Mouse (Mus musculus): Measurements from ENCODE around the gene Glmp. TPM values are rescaled to one million over a fixed set of nuclear protein-coding genes. Genes with fewer than 3 reads are reported as not detected.
"Not testable (repeated sequence)": the region's sequence is repeated elsewhere in the genome, so short reads cannot be mapped to it uniquely, and the experiment has no call there.

Glmp gene
- polyA plus RNA-seq, 1 experiment from 2014 or later = 188 TPM

GRCm38 (mm10) chr3:88365705-88366361 is 41.0 kb downstream of the Glmp start:
- Histone ChIP-seq H3K9ac (no peak overlapping the region), H3K4me3 (no peak overlapping the region), H3K27ac (no peak overlapping the region), H3K9me3 (peaks cover 10% of the 10 kb centered on the region), H3K4me2 (replicated peaks) (no peak overlapping the region; the same call in 1 of the 2 replicates), H3K27me3 (peaks cover 26% of the 10 kb centered on the region), H3K4me1 (peaks cover 9% of the 10 kb centered on the region), H3K36me3 (peaks cover 19% of the 10 kb centered on the region)
- 31% methylated on average over 34 of the region's 34 CpGs for WGBS
- no peak for ATAC-seq (ENCODE audit: low FRiP score, low read depth)

GRCm38 (mm10) chr3:88366830-88367428 is 42.1 kb downstream of the Glmp start:
- not testable (repeated sequence) for H3K4me1 ChIP-seq
- peak; percentile 86 for ATAC-seq (ENCODE audit: low FRiP score, low read depth)
- 8% methylated on average over 22 of the region's 22 CpGs for WGBS

GRCm38 (mm10) chr3:88367517-88367916 is 42.7 kb downstream of the Glmp start:
- H3K36me3 ChIP-seq; H3K27ac ChIP-seq; ATAC-seq (ENCODE audit: low FRiP score, low read depth); H3K9me3 ChIP-seq; H3K4me3 ChIP-seq; H3K9ac ChIP-seq; H3K4me1 ChIP-seq: not testable (repeated sequence)
- H3K27me3 ChIP-seq = peaks cover 26% of the 10 kb centered on the region
- H3K4me2 ChIP-seq (replicated peaks) = peak overlapping the region; percentile 58
- whole genome bisulfite sequencing = 50% methylated on average over 3 of the region's 7 CpGs

More at GRCm38 (mm10) chr3:88366830-88367428, 42.1 kb downstream of the Glmp start:
- H3K4me2 ChIP-seq (replicated peaks) = peak overlapping the region; percentile 58
- not testable (repeated sequence) for H3K36me3 ChIP-seq, H3K9me3 ChIP-seq, H3K27ac ChIP-seq, H3K9ac ChIP-seq
- H3K4me3 ChIP-seq = peak overlapping the region; percentile 31
- H3K27me3 ChIP-seq = peaks cover 26% of the 10 kb centered on the region

GRCm38 (mm10) chr3:88368511-88368910 is 43.7 kb downstream of the Glmp start:
- not testable (repeated sequence) for H3K27ac ChIP-seq; H3K9me3 ChIP-seq; H3K36me3 ChIP-seq; H3K9ac ChIP-seq; ATAC-seq (ENCODE audit: low FRiP score, low read depth); H3K4me2 ChIP-seq (replicated peaks); H3K4me1 ChIP-seq; H3K4me3 ChIP-seq
- WGBS = 84% methylated on average over 7 of the region's 7 CpGs
- H3K27me3 ChIP-seq = peaks cover 26% of the 10 kb centered on the region

GRCm38 (mm10) chr3:88372643-88373042 is 47.8 kb downstream of the Glmp start, which contains the start of gene Bglap3:
Gene Bglap3, minus strand, starts transcription at chr3:88372743.
- not testable (repeated sequence) for H3K36me3 ChIP-seq; H3K4me2 ChIP-seq (replicated peaks); ATAC-seq (ENCODE audit: low FRiP score, low read depth); H3K4me3 ChIP-seq; H3K4me1 ChIP-seq; H3K27ac ChIP-seq; H3K9me3 ChIP-seq; H3K9ac ChIP-seq; H3K27me3 ChIP-seq
- WGBS = 90% methylated on average over 9 of the region's 9 CpGs

- H3K9ac ChIP-seq = peak overlapping the region; percentile 32
- H3K9me3 ChIP-seq, H3K36me3 ChIP-seq, H3K27me3 ChIP-seq, H3K4me1 ChIP-seq: not testable (repeated sequence)
- H3K4me2 ChIP-seq (replicated peaks) = peak overlapping the region; percentile 61
- WGBS = 16% methylated on average over 19 of the region's 19 CpGs
- H3K27ac ChIP-seq = peak overlapping the region; percentile 15; the same call in 1 of the 2 replicates
- peak; percentile 92 for ATAC-seq (ENCODE audit: low FRiP score, low read depth)
- H3K4me3 ChIP-seq = peak overlapping the region; percentile 29
Measured at GRCm38 (mm10) chr3:88375750-88376626, 51.2 kb downstream of the Glmp start.

- H3K9ac ChIP-seq = peak overlapping the region; percentile 32
- peak; percentile 33; the same call in 1 of the 2 replicates for ATAC-seq (ENCODE audit: low FRiP score, low read depth)
- H3K36me3 ChIP-seq, H3K27me3 ChIP-seq, H3K9me3 ChIP-seq, H3K4me1 ChIP-seq: not testable (repeated sequence)
- 23% methylated on average over 7 of the region's 7 CpGs for WGBS
- H3K4me2 ChIP-seq (replicated peaks) = peak overlapping the region; percentile 61
- H3K4me3 ChIP-seq = peak overlapping the region; percentile 29
- H3K27ac ChIP-seq = peak overlapping the region; percentile 15; the same call in 1 of the 2 replicates
Measured at GRCm38 (mm10) chr3:88376644-88377043, 51.8 kb downstream of the Glmp start.

- not testable (repeated sequence) for ATAC-seq (ENCODE audit: low FRiP score, low read depth); H3K27me3 ChIP-seq; H3K4me2 ChIP-seq (replicated peaks); H3K4me1 ChIP-seq; H3K4me3 ChIP-seq; H3K9me3 ChIP-seq; H3K9ac ChIP-seq; H3K36me3 ChIP-seq; H3K27ac ChIP-seq
- 75% methylated on average over 5 of the region's 5 CpGs for WGBS
Measured at GRCm38 (mm10) chr3:88378599-88378998, 53.8 kb downstream of the Glmp start, which contains the start of gene Bglap2. Gene Bglap2, minus strand, starts transcription at chr3:88378699.

Other genes starting within 250 kb of the Glmp start
- gene Ttc24, start 246.7 kb upstream of the Glmp start, polyA plus RNA-seq (2015; fragmentation: Nextera tagmentation; extraction: Ambion mirVana) = not detected in 2 replicates
- gene Iqgap3, start 243.1 kb upstream of the Glmp start, polyA plus RNA-seq (2015; fragmentation: Nextera tagmentation; extraction: Ambion mirVana) = 19.5 and 20.6 TPM in 2 replicates
- 16.4 and 19.7 TPM in 2 replicates for gene Mef2d, start 182.7 kb upstream of the Glmp start, polyA plus RNA-seq (2015; fragmentation: Nextera tagmentation; extraction: Ambion mirVana)
- gene Rhbg, start 70.3 kb upstream of the Glmp start, polyA plus RNA-seq (2015; fragmentation: Nextera tagmentation; extraction: Ambion mirVana) = 4.8 and 5.7 TPM in 2 replicates
- 0.80 and 1.0 TPM in 2 replicates for gene Gm38392, start 37.8 kb upstream of the Glmp start, polyA plus RNA-seq (2015; fragmentation: Nextera tagmentation; extraction: Ambion mirVana)
- gene Tsacc, start 28.0 kb upstream of the Glmp start, polyA plus RNA-seq (2015; fragmentation: Nextera tagmentation; extraction: Ambion mirVana) = 12.8 and 15.5 TPM in 2 replicates
- gene Cct3, start 27.9 kb upstream of the Glmp start, polyA plus RNA-seq (2015; fragmentation: Nextera tagmentation; extraction: Ambion mirVana) = 557 and 573 TPM in 2 replicates
- 6.4 and 6.8 TPM in 2 replicates for gene Tmem79, start 11.1 kb downstream of the Glmp start, polyA plus RNA-seq (2015; fragmentation: Nextera tagmentation; extraction: Ambion mirVana)
- 54.9 and 58.4 TPM in 2 replicates for gene Smg5, start 11.2 kb downstream of the Glmp start, polyA plus RNA-seq (2015; fragmentation: Nextera tagmentation; extraction: Ambion mirVana)
- gene Paqr6, start 39.6 kb downstream of the Glmp start, polyA plus RNA-seq (2015; fragmentation: Nextera tagmentation; extraction: Ambion mirVana) = 7.6 and 8.7 TPM in 2 replicates
- gene Bglap3, start 47.7 kb downstream of the Glmp start, polyA plus RNA-seq (2015; fragmentation: Nextera tagmentation; extraction: Ambion mirVana) = 0.37 TPM in 1 of 2 replicates, not detected in the other
- gene Bglap2, start 53.7 kb downstream of the Glmp start, polyA plus RNA-seq (2015; fragmentation: Nextera tagmentation; extraction: Ambion mirVana) = not detected in 2 replicates
- 0.63 TPM in 1 of 2 replicates, not detected in the other for gene Bglap, start 59.4 kb downstream of the Glmp start, polyA plus RNA-seq (2015; fragmentation: Nextera tagmentation; extraction: Ambion mirVana)
- gene Pmf1, start 85.3 kb downstream of the Glmp start, polyA plus RNA-seq (2015; fragmentation: Nextera tagmentation; extraction: Ambion mirVana) = 125 and 127 TPM in 2 replicates
- 17.3 and 18.3 TPM in 2 replicates for gene Slc25a44, start 100.1 kb downstream of the Glmp start, polyA plus RNA-seq (2015; fragmentation: Nextera tagmentation; extraction: Ambion mirVana)
- 7.9 and 9.9 TPM in 2 replicates for gene Sema4a, start 136.2 kb downstream of the Glmp start, polyA plus RNA-seq (2015; fragmentation: Nextera tagmentation; extraction: Ambion mirVana)
- 174 and 183 TPM in 2 replicates for gene Lmna, start 184.9 kb downstream of the Glmp start, polyA plus RNA-seq (2015; fragmentation: Nextera tagmentation; extraction: Ambion mirVana)
- 32.9 and 33.9 TPM in 2 replicates for gene Mex3a, start 207.4 kb downstream of the Glmp start, polyA plus RNA-seq (2015; fragmentation: Nextera tagmentation; extraction: Ambion mirVana)
- gene Rab25, start 223.3 kb downstream of the Glmp start, polyA plus RNA-seq (2015; fragmentation: Nextera tagmentation; extraction: Ambion mirVana) = 7.7 and 9.3 TPM in 2 replicates
- 147 and 154 TPM in 2 replicates for gene Lamtor2, start 228.1 kb downstream of the Glmp start, polyA plus RNA-seq (2015; fragmentation: Nextera tagmentation; extraction: Ambion mirVana)
- gene Ubqln4, start 228.7 kb downstream of the Glmp start, polyA plus RNA-seq (2015; fragmentation: Nextera tagmentation; extraction: Ambion mirVana) = 46.6 and 48.2 TPM in 2 replicates

Measured in limb, embryonic 13.5 days (tissue).